Mouse (Mus musculus) forebrain, embryonic 10.5 days (tissue): ENCODE measurements at regions not wholly inside any gene's neighbourhood (a gene's known extent, or its start where the extent isn't known, plus 50 kb on each side); places are given as distances from the start of the nearest gene placed in this dataset.

ENCODE experiments used
- DNase-seq: peaks from one replicate; pipeline ENCODE4 v3.0.0-alpha.2; 2017; ENCODE audit warnings: low spot score; ENCODE audit errors: extremely low spot score
- H3K27ac ChIP-seq: fragments of 300-500 bp; sonication (generic); 2 replicates; pipeline ENCODE4 v1.5.1; 2016; ENCODE audit warnings: mild to moderate bottlenecking
- H3K27me3 ChIP-seq: fragments of 300-500 bp; sonication (generic); 2 replicates; pipeline ENCODE4 v1.6.1; 2016; ENCODE audit warnings: mild to moderate bottlenecking; ENCODE audit not compliant: poor library complexity, severe bottlenecking
- H3K36me3 ChIP-seq: fragments of 300-500 bp; sonication (generic); replicated peaks from 2 replicates; pipeline ENCODE4 v1.6.1; 2016; ENCODE audit warnings: mild to moderate bottlenecking, moderate library complexity
- H3K4me1 ChIP-seq: fragments of 300-500 bp; sonication (generic); 2 replicates; pipeline ENCODE4 v1.6.1; 2016
- H3K4me3 ChIP-seq: fragments of 300-500 bp; sonication (generic); 2 replicates; pipeline ENCODE4 v1.5.1; 2016; ENCODE audit warnings: mild to moderate bottlenecking, moderate library complexity
- H3K9me3 ChIP-seq: fragments of 300-500 bp; sonication (generic); 2 replicates; pipeline ENCODE4 v1.6.1; 2016; ENCODE audit warnings: mild to moderate bottlenecking, moderate library complexity
- WGBS: fragments of 180-500 bp; shearing (Covaris S2); methylation state at CpG from one replicate; pipeline ENCODE4 v1.1.7; 2016; 5-methylcytosine and 5-hydroxymethylcytosine counted together

- no peak overlapping the region for H3K4me3 ChIP-seq
- WGBS: 56% methylated on average over 1 of the region's 1 CpGs
- H3K36me3 ChIP-seq: no peaks in the 10 kb centered on the region
- no peaks in the 10 kb centered on the region for H3K27me3 ChIP-seq
- 0 out of 2 replicates have a peak overlapping the region, but pooled peaks have one; percentile 15 for H3K27ac ChIP-seq
- peaks cover 8% of the 10 kb centered on the region; the same call in 1 of the 2 replicates for H3K4me1 ChIP-seq
- no peak for DNase-seq
- no peaks in the 10 kb centered on the region for H3K9me3 ChIP-seq
Observed at GRCm38 (mm10) chr17:77711130-77711529, 488.9 kb upstream of the Crim1 start.

- 92% methylated on average over 1 of the region's 1 CpGs for WGBS
Observed at GRCm38 (mm10) chr17:77712189-77712588, 487.9 kb upstream of the Crim1 start.

GRCm38 (mm10) chr17:77718450-77718849 lies 481.6 kb upstream of the Crim1 start:
- Histone ChIP-seq H3K9me3 (no peaks in the 10 kb centered on the region), H3K27ac (no peak overlapping the region), H3K27me3 (no peaks in the 10 kb centered on the region), H3K4me1 (no peaks in the 10 kb centered on the region), H3K4me3 (no peak overlapping the region), H3K36me3 (no peaks in the 10 kb centered on the region)
- 94% methylated on average over 2 of the region's 2 CpGs for WGBS
- no peak for DNase-seq

More at GRCm38 (mm10) chr17:77712189-77712588, 487.9 kb upstream of the Crim1 start:
- Histone ChIP-seq H3K36me3 (no peaks in the 10 kb centered on the region), H3K9me3 (no peaks in the 10 kb centered on the region), H3K27me3 (no peaks in the 10 kb centered on the region), H3K27ac (no peak overlapping the region), H3K4me3 (no peak overlapping the region), H3K4me1 (peaks cover 8% of the 10 kb centered on the region; the same call in 1 of the 2 replicates)
- no peak for DNase-seq

GRCm38 (mm10) chr17:77734413-77735024 lies 465.5 kb upstream of the Crim1 start:
- 82% methylated on average over 3 of the region's 3 CpGs for WGBS
- Histone ChIP-seq H3K36me3 (no peaks in the 10 kb centered on the region), H3K4me1 (no peaks in the 10 kb centered on the region), H3K27me3 (no peaks in the 10 kb centered on the region), H3K27ac (no peak overlapping the region), H3K9me3 (no peaks in the 10 kb centered on the region), H3K4me3 (no peak overlapping the region)
- no peak for DNase-seq
